Mouse (Mus musculus) hindbrain, embryonic 13.5 days (tissue): ENCODE measurements around the gene Sycp2. TPM values are rescaled to one million over a fixed set of nuclear protein-coding genes. Genes with fewer than 3 reads are reported as not detected.
"Not testable (repeated sequence)": the region's sequence is repeated elsewhere in the genome, so short reads cannot be mapped to it uniquely, and the experiment has no call there.

Experiments used
- ATAC-seq: fragments of 200-750 bp; cut with Nextera tagmentation; 2 replicates; pipeline ENCODE4 v1.8.0; 2017; ENCODE audit warnings: moderate TSS enrichment; ENCODE audit not compliant: low FRiP score
- H3K27ac ChIP-seq: fragments of 300-500 bp; sonication (generic); 2 replicates; pipeline ENCODE4 v1.5.1; 2015; ENCODE audit warnings: inconsistent platforms, mild to moderate bottlenecking, moderate library complexity
- H3K27me3 ChIP-seq: fragments of 300-500 bp; sonication (generic); 2 replicates; pipeline ENCODE4 v1.6.1; 2015; ENCODE audit warnings: mild to moderate bottlenecking, inconsistent platforms
- H3K36me3 ChIP-seq: fragments of 300-500 bp; sonication (generic); 2 replicates; pipeline ENCODE4 v1.6.1; 2015; ENCODE audit warnings: mild to moderate bottlenecking, inconsistent platforms
- H3K4me1 ChIP-seq: fragments of 300-500 bp; sonication (generic); replicated peaks from 2 replicates; pipeline ENCODE4 v1.6.1; 2015; ENCODE audit warnings: inconsistent platforms
- H3K4me2 ChIP-seq: fragments of 300-500 bp; sonication (generic); 2 replicates; pipeline ENCODE4 v1.6.1; 2015; ENCODE audit warnings: inconsistent platforms, mild to moderate bottlenecking, moderate library complexity
- H3K4me3 ChIP-seq: fragments of 300-500 bp; sonication (generic); 2 replicates; pipeline ENCODE4 v1.5.1; 2015; ENCODE audit warnings: mild to moderate bottlenecking, inconsistent platforms
- H3K9ac ChIP-seq: fragments of 300-500 bp; sonication (generic); 2 replicates; pipeline ENCODE4 v1.6.1; 2015; ENCODE audit warnings: mild to moderate bottlenecking, inconsistent platforms
- H3K9me3 ChIP-seq: fragments of 300-500 bp; sonication (generic); 2 replicates; pipeline ENCODE4 v1.6.1; 2016; ENCODE audit warnings: inconsistent platforms
- WGBS: fragments of 180-500 bp; shearing (Covaris S2); methylation state at CpG from one replicate; pipeline ENCODE4 v1.1.7; 2015; 5-methylcytosine and 5-hydroxymethylcytosine counted together
- polyA plus RNA-seq: library from polyadenylated mRNA; unstranded; fragments of >200 nt; fragmentation: Nextera tagmentation; extraction: Ambion mirVana; gene quantifications from 2 replicates; pipeline ENCODE4 v1.2.1, GENCODE M21; 2015

Gene Sycp2
- polyA plus RNA-seq, 1 experiment from 2014 or later: 0.31 TPM

DNA sequence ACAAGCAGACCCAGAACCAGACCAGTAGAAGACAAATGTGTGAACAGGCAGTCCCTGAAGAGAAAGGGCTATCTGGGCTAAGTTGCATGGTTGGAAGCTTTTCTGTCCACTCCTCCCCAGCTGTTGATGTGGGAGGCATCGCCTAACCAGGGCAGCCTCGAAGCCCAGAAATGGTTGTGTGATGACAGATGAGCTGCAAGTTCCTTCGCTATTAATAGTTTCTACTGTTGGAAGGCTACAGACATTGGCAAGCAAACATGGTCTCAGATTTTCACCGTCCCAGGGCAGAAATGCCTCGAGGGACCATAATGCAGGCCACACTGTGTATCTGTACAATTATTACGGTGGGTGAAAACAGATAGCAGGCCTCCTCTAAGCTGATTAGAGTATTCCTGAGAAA, 5.1 kb upstream of the Sycp2 start:
- H3K4me2 ChIP-seq: peak overlapping the region; percentile 99
- H3K9ac ChIP-seq: no peak overlapping the region
- H3K27me3 ChIP-seq: peaks cover 23% of the 10 kb centered on the region
- ATAC-seq: no peak
- H3K27ac ChIP-seq: no peak overlapping the region
- H3K4me1 ChIP-seq: peaks cover 31% of the 10 kb centered on the region
- H3K9me3 ChIP-seq: no peaks in the 10 kb centered on the region
- no peaks in the 10 kb centered on the region for H3K36me3 ChIP-seq
- 63% methylated on average over 6 of the region's 6 CpGs for WGBS
- 0 out of 2 replicates have a peak overlapping the region, but pooled peaks have one; percentile 53 for H3K4me3 ChIP-seq

DNA sequence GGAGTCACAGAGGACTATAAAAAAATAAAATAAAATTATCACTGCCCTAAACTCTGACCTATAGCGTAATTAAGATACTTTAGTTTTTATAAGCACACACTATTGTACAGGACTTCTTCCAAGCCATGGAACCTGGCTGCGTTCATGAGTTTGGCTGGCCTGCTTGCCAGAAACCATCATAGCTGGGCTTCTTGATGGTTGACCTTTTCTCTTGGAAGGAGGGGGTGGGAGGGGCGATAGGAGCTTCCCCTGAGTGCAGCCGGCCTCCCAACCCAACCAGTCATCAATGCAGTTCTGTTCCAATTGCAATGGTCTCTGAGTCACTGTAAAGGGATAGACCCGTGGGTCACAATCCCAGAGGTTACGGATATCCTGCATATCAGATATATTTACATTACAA, 2.8 kb upstream of the Sycp2 start:
- Histone ChIP-seq H3K4me3 (no peak overlapping the region), H3K4me1 (peaks cover 20% of the 10 kb centered on the region), H3K4me2 (no peak overlapping the region), H3K27me3 (peaks cover 23% of the 10 kb centered on the region), H3K36me3 (no peaks in the 10 kb centered on the region), H3K9ac (no peak overlapping the region), H3K9me3 (no peaks in the 10 kb centered on the region), H3K27ac (no peak overlapping the region)
- no peak for ATAC-seq
- 81% methylated on average over 6 of the region's 6 CpGs for WGBS

DNA sequence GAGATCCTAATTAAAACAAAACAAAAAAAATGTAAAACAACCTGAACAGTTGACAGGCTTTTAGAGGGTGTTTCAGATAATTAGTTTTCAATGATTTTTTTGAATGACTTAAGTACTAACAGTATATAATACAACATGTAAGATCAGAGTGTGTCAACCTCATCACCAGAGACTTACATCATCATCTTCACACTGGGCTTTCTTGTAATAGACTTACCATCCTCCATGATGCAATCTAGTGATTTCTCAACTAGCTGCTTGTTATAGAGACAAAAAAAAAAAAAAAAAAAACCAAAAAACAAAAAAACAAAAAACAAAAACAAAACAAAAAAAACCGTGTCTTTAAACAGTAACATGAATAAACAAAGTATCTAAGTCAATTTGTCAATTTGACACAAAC, 1.5 kb upstream of the Sycp2 start:
- Histone ChIP-seq H3K36me3 (no peaks in the 10 kb centered on the region), H3K9ac (no peak overlapping the region), H3K4me3 (no peak overlapping the region), H3K27me3 (peaks cover 23% of the 10 kb centered on the region), H3K4me1 (peaks cover 12% of the 10 kb centered on the region), H3K9me3 (no peaks in the 10 kb centered on the region), H3K27ac (no peak overlapping the region), H3K4me2 (no peak overlapping the region)
- no peak for ATAC-seq
- WGBS: 55% methylated on average over 1 of the region's 1 CpGs

DNA sequence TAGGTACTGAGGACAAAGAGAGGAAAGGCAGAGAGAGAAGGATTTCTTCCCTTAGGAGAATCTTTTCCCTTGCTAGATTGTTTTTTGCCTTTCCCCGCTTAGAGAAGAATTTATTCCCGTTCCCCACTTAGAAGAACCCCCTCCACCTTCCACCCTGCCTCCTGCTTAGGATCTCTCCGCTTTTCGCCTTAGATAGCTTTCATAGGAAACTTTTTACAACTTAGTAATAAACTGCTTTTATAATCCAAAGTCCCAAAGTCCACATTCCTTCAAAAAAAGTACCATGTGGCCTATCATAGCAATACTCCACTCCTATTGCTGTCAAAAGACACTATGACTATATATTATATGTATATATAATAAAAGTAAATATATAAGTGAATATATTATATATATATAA, 64.9 kb downstream of the Sycp2 start:
- no peak for ATAC-seq

DNA sequence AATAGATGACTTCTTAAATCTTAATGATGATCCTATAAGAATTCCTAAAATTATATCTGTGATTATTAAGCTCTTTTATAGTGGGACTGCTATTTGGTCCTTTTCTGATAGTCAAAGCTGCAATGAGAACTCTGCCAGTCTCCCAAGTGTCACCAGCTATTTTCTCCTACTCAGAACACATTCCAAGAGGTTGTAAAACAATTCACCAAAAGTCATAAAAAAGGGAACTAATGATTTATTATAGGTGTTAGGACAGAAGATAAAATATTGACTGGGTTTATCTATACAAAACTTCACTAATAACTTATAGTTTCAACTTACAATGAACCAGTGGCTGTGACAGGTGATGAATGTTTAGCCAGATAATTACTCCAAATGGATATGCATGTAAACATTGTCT, 65.4 kb downstream of the Sycp2 start:
- H3K4me3 ChIP-seq, H3K27me3 ChIP-seq, H3K27ac ChIP-seq, ATAC-seq, H3K36me3 ChIP-seq, H3K4me1 ChIP-seq, H3K9ac ChIP-seq, H3K9me3 ChIP-seq, H3K4me2 ChIP-seq: not testable (repeated sequence)

More for the DNA sequence above, 64.9 kb downstream of the Sycp2 start:
- Histone ChIP-seq H3K9ac (no peak overlapping the region), H3K4me1 (no peaks in the 10 kb centered on the region), H3K27ac (no peak overlapping the region), H3K4me2 (no peak overlapping the region), H3K9me3 (no peaks in the 10 kb centered on the region), H3K4me3 (no peak overlapping the region), H3K27me3 (peaks cover 7% of the 10 kb centered on the region; the same call in 1 of the 2 replicates), H3K36me3 (no peaks in the 10 kb centered on the region)
- WGBS: 85% methylated on average over 4 of the region's 4 CpGs

DNA sequence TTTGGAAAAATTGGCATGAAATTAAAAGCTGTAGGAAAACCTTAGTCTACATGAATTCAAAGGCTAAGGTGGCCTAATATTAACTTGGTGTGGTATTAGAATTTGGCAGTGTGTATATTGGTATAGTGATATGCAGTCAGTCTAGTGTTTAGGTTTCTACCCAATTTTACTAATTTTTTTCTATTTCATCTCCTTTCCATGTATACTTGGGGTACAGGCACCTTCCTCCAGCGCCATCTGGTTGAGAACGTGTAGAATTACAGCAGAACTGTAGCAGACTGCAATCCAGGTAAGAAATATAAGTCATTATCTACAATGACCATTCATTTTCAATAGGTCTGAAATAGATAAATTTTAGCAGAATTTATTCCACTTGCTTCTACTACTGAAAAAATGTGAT, 68.4 kb downstream of the Sycp2 start:
- 3% methylated on average over 2 of the region's 2 CpGs for WGBS
- ATAC-seq: no peak
- no peak overlapping the region for H3K9ac ChIP-seq
- H3K27me3 ChIP-seq: peaks cover 7% of the 10 kb centered on the region; the same call in 1 of the 2 replicates
- H3K9me3 ChIP-seq: no peaks in the 10 kb centered on the region
- H3K27ac ChIP-seq: no peak overlapping the region
- no peak overlapping the region for H3K4me3 ChIP-seq
- peaks cover 5% of the 10 kb centered on the region; the same call in 1 of the 2 replicates for H3K36me3 ChIP-seq
- H3K4me1 ChIP-seq: no peaks in the 10 kb centered on the region
- no peak overlapping the region for H3K4me2 ChIP-seq

DNA sequence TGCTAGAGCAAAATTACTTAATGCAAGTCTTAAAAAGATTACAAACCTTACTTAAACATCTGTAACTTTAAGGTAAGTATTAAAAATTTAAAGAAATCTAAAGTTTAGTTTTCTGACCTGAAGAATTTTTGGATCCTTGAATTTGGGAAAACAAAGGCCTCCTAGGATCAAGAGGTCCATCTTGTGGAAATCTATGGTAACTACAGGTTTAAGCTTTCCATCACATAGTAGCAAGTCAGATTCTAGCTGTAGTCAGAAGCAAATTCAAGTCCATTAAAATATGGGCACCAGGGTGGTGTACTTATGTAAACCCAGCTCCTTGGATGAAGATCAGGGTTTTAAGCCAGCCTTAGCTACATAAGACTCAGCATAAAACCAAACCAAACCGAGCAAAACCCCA, 69.6 kb downstream of the Sycp2 start:
- H3K4me3 ChIP-seq: no peak overlapping the region
- no peak overlapping the region for H3K27ac ChIP-seq
- peaks cover 16% of the 10 kb centered on the region for H3K36me3 ChIP-seq
- H3K9ac ChIP-seq: no peak overlapping the region
- no peaks in the 10 kb centered on the region for H3K9me3 ChIP-seq
- no peaks in the 10 kb centered on the region for H3K4me1 ChIP-seq
- WGBS: 37% methylated on average over 1 of the region's 1 CpGs
- no peak for ATAC-seq
- peaks cover 4% of the 10 kb centered on the region; the same call in 1 of the 2 replicates for H3K27me3 ChIP-seq
- H3K4me2 ChIP-seq: no peak overlapping the region

DNA sequence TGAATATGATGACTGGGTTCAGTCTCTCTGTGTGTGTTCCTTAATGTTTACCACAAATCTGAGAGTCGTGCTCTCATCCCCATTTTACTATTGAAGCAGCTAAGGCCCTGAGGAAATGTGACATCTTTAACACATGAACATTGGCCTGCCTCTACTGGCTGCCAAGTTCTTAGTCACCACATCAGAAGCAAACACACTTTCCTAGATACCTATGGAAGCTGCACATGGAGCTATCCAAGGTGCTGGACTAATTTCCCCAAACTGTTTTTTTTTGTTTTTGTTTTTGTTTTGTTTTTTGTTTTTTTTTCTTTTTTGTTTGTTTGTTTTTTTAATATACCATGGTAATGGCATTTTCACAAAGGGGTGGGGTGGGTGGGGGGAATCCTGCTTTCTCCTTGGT, 77.5 kb downstream of the Sycp2 start:
- H3K4me1 ChIP-seq: peaks cover 32% of the 10 kb centered on the region
- peaks cover 30% of the 10 kb centered on the region for H3K36me3 ChIP-seq
- H3K4me2 ChIP-seq: peak overlapping the region; percentile 52
- no peaks in the 10 kb centered on the region for H3K9me3 ChIP-seq
- no peak overlapping the region for H3K4me3 ChIP-seq
- no peaks in the 10 kb centered on the region for H3K27me3 ChIP-seq
- H3K27ac ChIP-seq: no peak overlapping the region
- ATAC-seq: no peak
- H3K9ac ChIP-seq: no peak overlapping the region
- WGBS: 59% methylated on average over 1 of the region's 1 CpGs

DNA sequence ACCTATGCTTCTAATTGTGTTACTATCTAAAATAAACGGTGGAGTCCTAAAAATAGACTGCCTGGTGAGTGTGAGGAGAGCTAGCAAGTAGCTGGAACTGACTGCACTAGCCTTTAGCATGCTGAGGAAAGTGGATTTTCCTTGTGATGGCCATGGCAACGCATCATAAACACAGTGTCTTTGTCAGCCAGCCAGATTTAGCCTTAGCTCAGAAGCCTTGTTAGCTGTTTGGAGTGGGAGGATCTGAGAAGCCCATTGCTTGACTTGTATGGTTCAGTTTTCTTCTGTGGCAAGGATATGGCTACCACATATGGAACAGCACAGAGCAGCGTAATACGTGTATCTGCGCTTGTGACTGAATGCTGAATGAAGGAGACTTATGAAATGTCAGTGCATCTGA, 77.9 kb downstream of the Sycp2 start:
- Histone ChIP-seq H3K27me3 (no peaks in the 10 kb centered on the region), H3K9ac (peak overlapping the region; percentile 24; the same call in 1 of the 2 replicates), H3K4me1 (peaks cover 32% of the 10 kb centered on the region), H3K27ac (no peak overlapping the region), H3K36me3 (peaks cover 34% of the 10 kb centered on the region), H3K4me2 (peak overlapping the region; percentile 52), H3K9me3 (no peaks in the 10 kb centered on the region), H3K4me3 (0 out of 2 replicates have a peak overlapping the region, but pooled peaks have one; percentile 30)
- no peak for ATAC-seq
- WGBS: 88% methylated on average over 5 of the region's 5 CpGs

DNA sequence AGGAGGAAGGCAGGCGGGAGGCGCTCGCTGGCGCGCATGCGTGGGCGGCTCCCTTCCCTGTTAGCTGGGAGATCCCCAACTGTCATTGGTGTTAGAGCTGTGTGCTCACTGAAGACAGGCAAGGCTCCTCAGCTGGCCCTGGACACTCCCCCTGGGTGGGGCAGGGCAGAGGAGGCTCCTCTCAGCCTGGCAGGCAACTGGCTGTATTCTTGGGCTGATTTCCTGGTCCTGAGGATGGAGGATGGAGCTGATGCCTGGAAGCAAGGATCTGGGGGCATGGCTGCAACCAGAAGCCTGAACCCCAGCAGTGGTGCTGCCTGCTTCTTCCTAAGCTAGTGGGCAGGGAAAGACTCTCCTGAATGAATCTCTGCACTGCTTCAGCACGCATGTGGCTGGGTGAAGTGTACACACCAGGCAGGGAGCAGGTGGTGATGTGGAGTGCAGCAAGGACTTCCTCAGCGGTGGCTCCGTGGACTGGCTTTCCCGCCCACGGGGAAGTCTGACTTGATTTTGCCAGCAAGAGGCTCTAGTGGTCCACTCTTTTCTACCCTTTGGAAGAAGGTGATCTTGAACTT, 79.9 kb downstream of the Sycp2 start:
- no peaks in the 10 kb centered on the region for H3K27me3 ChIP-seq
- WGBS: 10% methylated on average over 12 of the region's 12 CpGs
- H3K9ac ChIP-seq: peak overlapping the region; percentile 69
- peak overlapping the region; percentile 91 for H3K27ac ChIP-seq
- ATAC-seq: peak; percentile 95
- H3K9me3 ChIP-seq: no peaks in the 10 kb centered on the region
- H3K36me3 ChIP-seq: peaks cover 22% of the 10 kb centered on the region
- H3K4me1 ChIP-seq: peaks cover 32% of the 10 kb centered on the region
- peak overlapping the region; percentile 30 for H3K4me3 ChIP-seq
- H3K4me2 ChIP-seq: peak overlapping the region; percentile 52

DNA sequence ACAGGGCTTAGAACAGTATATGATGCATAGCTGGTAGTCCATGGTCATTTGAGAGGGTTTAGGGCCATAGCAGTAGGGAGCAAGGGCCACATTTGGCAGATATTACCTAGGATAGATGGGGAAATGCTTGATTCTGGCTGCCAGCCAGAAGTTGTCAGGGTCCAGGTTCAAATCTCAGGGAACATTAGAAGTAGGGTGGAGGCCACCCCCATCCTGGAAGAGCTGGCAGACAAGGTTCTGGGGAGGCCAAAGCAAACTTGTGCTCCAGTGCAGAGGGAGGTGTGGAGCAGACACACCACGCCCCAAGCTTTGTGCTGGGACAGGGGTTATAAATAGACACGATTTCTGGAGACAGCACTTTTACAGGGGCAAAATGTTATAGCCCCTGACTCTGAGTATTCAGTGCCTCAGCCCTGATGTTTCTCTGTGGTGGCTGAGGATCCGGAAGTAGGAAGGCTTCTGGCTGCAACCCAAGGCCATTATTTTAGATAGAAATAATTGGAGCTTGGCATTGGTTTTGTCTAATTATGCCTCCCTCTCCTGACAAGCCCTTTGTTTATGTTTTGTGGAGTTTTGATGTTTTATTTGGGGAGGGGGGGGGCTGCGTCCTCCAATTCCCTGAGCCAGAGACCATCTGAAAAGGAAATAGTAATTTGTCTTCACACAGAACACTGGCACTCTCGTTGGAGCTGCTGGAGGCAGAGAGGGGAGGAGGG, 80.6 kb downstream of the Sycp2 start:
- WGBS: 27% methylated on average over 5 of the region's 5 CpGs

DNA sequence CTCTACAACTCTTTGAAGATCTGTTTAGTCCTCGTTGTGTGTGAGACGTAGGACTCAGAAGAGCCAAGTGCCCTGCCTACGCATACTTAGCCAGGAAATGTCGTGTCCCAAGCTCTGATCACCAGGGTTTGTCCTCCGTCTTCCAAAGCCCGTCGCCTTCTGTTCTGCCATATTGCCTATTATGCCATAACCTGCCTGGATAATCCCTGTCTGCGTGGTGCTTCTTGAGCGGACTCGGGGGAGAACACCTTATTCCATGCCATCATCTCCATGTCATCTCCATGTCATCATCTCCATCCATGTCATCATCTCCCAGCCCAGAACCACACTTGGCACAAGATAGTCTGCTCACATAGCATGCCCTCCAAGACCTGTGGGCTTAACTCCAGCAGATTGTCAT, 81.4 kb downstream of the Sycp2 start:
- H3K9ac ChIP-seq: 0 out of 2 replicates have a peak overlapping the region, but pooled peaks have one; percentile 69
- peak overlapping the region; percentile 91; the same call in 1 of the 2 replicates for H3K27ac ChIP-seq
- H3K4me2 ChIP-seq: no peak overlapping the region
- H3K36me3 ChIP-seq: peaks cover 25% of the 10 kb centered on the region
- H3K9me3 ChIP-seq: no peaks in the 10 kb centered on the region
- WGBS: 93% methylated on average over 10 of the region's 10 CpGs
- H3K4me1 ChIP-seq: peaks cover 32% of the 10 kb centered on the region
- no peak for ATAC-seq
- H3K4me3 ChIP-seq: no peak overlapping the region
- H3K27me3 ChIP-seq: no peaks in the 10 kb centered on the region

More for the DNA sequence above, 80.6 kb downstream of the Sycp2 start:
- H3K9me3 ChIP-seq: no peaks in the 10 kb centered on the region
- peak; percentile 52 for ATAC-seq
- peaks cover 22% of the 10 kb centered on the region for H3K36me3 ChIP-seq
- H3K27ac ChIP-seq: peak overlapping the region; percentile 91
- H3K4me2 ChIP-seq: peak overlapping the region; percentile 52
- H3K4me3 ChIP-seq: no peak overlapping the region
- peaks cover 32% of the 10 kb centered on the region for H3K4me1 ChIP-seq
- no peaks in the 10 kb centered on the region for H3K27me3 ChIP-seq
- peak overlapping the region; percentile 69; the same call in 1 of the 2 replicates for H3K9ac ChIP-seq

DNA sequence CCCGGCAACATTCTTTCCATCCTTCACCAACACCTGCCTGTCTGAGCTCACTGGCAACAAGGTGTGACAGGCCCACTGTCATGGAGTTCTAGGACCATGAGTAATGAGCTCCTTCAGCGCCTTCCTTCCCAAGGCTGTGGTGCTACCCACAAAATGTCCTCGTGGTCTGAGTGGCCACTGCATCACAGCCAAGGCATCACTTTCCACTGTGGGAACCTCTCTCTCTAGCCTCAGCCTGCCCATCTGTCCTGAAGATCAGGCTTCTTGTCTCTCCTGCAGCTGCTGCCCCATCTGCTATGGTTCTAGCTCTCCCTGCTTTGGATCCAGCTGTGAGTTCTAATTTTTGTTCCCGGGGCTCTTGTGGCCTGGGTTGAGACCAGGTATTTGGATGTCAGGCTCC, 82.7 kb downstream of the Sycp2 start:
- H3K4me2 ChIP-seq: no peak overlapping the region
- H3K36me3 ChIP-seq: peaks cover 29% of the 10 kb centered on the region
- no peak for ATAC-seq
- H3K9ac ChIP-seq: no peak overlapping the region
- no peaks in the 10 kb centered on the region for H3K27me3 ChIP-seq
- WGBS: 78% methylated on average over 4 of the region's 4 CpGs
- no peak overlapping the region for H3K4me3 ChIP-seq
- H3K9me3 ChIP-seq: no peaks in the 10 kb centered on the region
- H3K4me1 ChIP-seq: peaks cover 32% of the 10 kb centered on the region
- H3K27ac ChIP-seq: no peak overlapping the region
